Mouse (Mus musculus) cerebellum, adult 2 months (tissue): Measurements from ENCODE around the gene Sfrp5.

ENCODE experiments used
- CTCF ChIP-seq: fragments of 200-500 bp; IDR thresholded peaks from 2 replicates; pipeline ENCODE4 v1.5.1; 2011; ENCODE audit warnings: low read depth, mild to moderate bottlenecking, control low read depth, low read length, moderate library complexity, borderline replicate concordance; ENCODE audit not compliant: insufficient read depth
- POLR2A ChIP-seq: fragments of 200-500 bp; IDR thresholded peaks from 2 replicates; pipeline ENCODE4 v1.6.1; 2011; ENCODE audit warnings: low read length, control low read depth, borderline replicate concordance; ENCODE audit not compliant: insufficient read depth

- TF ChIP-seq CTCF (no peak), POLR2A (no peak)
Measured at GRCm38 (mm10) chr19:42230288-42230568, 28.2 kb upstream of the Sfrp5 start.
